Mouse (Mus musculus) kidney, adult 2 months (tissue): ENCODE measurements around the gene Kcnj6.

Experiments
- CTCF ChIP-seq: fragments of 200-500 bp; conservative IDR thresholded peaks from 2 replicates; pipeline ENCODE4 v1.5.1; 2011; ENCODE audit warnings: low read depth, mild to moderate bottlenecking, control low read depth, low read length, moderate library complexity, mixed read lengths; ENCODE audit not compliant: insufficient read depth, insufficient read length
- POLR2A ChIP-seq: fragments of 200-500 bp; IDR thresholded peaks from one replicate; pipeline ENCODE4 v1.6.1; 2011; ENCODE audit warnings: low read depth, low read length, control low read depth

DNA sequence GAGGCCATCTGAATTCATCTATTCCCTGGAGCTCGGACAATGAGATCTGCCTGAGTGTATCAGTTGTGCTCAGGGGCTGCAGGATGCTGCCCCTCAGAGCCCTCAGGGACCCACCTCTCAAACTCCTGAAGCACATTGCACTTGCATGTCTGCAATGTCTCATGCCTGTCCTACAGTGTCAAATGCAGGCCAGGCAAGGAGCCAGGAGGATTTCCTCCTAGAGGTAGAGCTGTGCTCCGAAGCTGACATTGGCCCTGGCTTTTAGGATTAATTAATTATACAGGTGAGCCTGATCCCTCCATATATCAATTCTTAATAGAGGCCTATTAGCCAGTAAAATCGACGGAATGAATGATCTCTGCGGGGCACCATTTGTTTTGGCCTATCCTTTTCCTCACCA lies 2.0 kb upstream of the Kcnj6 start:
- TF ChIP-seq POLR2A (no peak), CTCF (no peak)
